Mouse (Mus musculus) C2C12 (cell line): ENCODE results near the gene Akap13. TPM values are rescaled to one million over a fixed set of nuclear protein-coding genes. Genes with fewer than 3 reads are reported as not detected.

Experiments used
- H3K27me3 ChIP-seq: one replicate; pipeline ENCODE4 v1.6.1; 2011; ENCODE audit not compliant: control insufficient read depth, insufficient read depth, insufficient read length
- H3K36me3 ChIP-seq: one replicate; pipeline ENCODE4 v1.6.1; 2011; ENCODE audit not compliant: control insufficient read depth, insufficient read depth
- H3K4me3 ChIP-seq: one replicate; pipeline ENCODE4 v1.5.1; 2011; ENCODE audit warnings: mild to moderate bottlenecking, control low read depth; ENCODE audit not compliant: poor library complexity, insufficient read depth, severe bottlenecking
- H3K79me2 ChIP-seq: one replicate; pipeline ENCODE4 v1.6.1; 2011; ENCODE audit not compliant: control insufficient read depth, insufficient read depth
- H3K79me3 ChIP-seq: one replicate; pipeline ENCODE4 v1.6.1; 2011; ENCODE audit warnings: low read depth, control low read depth
- H3ac ChIP-seq: one replicate; pipeline ENCODE3; 2011; ENCODE audit warnings: low read depth; ENCODE audit not compliant: control insufficient read depth, insufficient read length
- CEBPB ChIP-seq: IDR thresholded peaks from one replicate; pipeline ENCODE4 v1.6.1; 2011; ENCODE audit warnings: low read depth, mild to moderate bottlenecking, control low read depth, moderate library complexity
- CTCF ChIP-seq: IDR thresholded peaks from one replicate; pipeline ENCODE4 v1.5.1; 2011; ENCODE audit not compliant: control insufficient read depth, insufficient read depth, insufficient read length
- FOSL1 ChIP-seq: IDR thresholded peaks from one replicate; pipeline ENCODE4 v1.8.0; 2011; ENCODE audit warnings: mild to moderate bottlenecking, low read length; ENCODE audit not compliant: poor library complexity, insufficient read depth, severe bottlenecking
- MAX ChIP-seq: IDR thresholded peaks from one replicate; pipeline ENCODE4 v1.6.1; 2011; ENCODE audit warnings: mild to moderate bottlenecking, control low read depth
- MYOD1 ChIP-seq: IDR thresholded peaks from one replicate; pipeline ENCODE4 v1.6.1; 2011; ENCODE audit warnings: low read depth; ENCODE audit not compliant: control insufficient read depth, insufficient read length
- MYOG ChIP-seq: IDR thresholded peaks from one replicate; pipeline ENCODE4 v1.6.1; 2011; ENCODE audit not compliant: control insufficient read depth, insufficient read length; ENCODE audit errors: extremely low read depth
- USF1 ChIP-seq: IDR thresholded peaks from one replicate; pipeline ENCODE4 v1.6.1; 2011; ENCODE audit warnings: low read depth, mild to moderate bottlenecking, control low read depth, moderate library complexity
- polyA plus RNA-seq: library from polyadenylated mRNA; unstranded; fragments of >200 nt; fragmentation: generic; extraction: Trizol; gene quantifications from one replicate; pipeline ENCODE4 v1.2.1, GENCODE M21; 2012; ENCODE audit warnings: missing spikeins

Akap13 gene
- polyA plus RNA-seq, 1 experiment, result 11.1 TPM

DNA sequence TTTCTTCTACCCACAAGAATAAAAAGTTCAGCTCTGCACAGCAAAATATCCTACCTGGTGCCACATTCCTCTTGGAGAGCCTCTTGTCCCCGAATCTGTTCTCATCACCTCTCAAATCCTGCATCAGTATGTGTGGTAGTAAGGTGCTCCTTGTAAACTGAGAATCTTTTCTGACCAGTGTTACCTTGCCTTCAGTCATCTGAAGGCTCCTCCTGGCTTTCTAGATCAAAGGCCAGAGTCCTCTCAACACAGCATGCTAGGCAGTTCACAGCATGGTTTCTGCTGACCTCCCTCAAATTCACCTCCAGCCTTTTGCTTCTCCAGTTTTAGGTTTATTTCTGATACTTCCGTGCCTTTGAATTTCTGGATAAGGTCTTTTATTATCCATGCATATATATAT lies 15.1 kb upstream of the Akap13 start:
- no peak overlapping the region for H3K4me3 ChIP-seq
- H3K79me2 ChIP-seq, result no peaks in the 10 kb centered on the region
- H3ac ChIP-seq, result no peak overlapping the region
- H3K79me3 ChIP-seq, result no peaks in the 10 kb centered on the region
- TF ChIP-seq CTCF, result no peak
- H3K36me3 ChIP-seq, result no peaks in the 10 kb centered on the region
- H3K27me3 ChIP-seq, result no peaks in the 10 kb centered on the region

DNA sequence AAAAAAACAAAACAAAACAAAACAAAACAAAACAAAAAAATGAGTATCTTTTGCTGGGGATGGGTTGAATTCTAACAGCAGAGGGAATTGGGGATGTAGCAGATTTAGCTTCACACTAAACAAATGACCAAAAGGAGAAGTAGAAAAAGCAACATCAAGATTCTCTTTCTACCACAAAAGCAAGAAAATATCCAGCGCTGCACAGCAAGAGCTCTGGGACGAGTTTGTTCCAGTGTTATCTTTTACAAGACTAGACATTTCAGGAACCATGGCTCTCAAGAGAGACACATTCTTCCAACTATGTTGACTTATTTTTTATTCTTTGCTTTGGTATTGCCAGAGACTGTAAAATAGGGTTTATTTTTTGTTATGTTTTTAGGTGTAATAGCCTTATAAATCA lies 13.4 kb upstream of the Akap13 start:
- no peak overlapping the region for H3ac ChIP-seq
- H3K4me3 ChIP-seq, result no peak overlapping the region
- no peaks in the 10 kb centered on the region for H3K27me3 ChIP-seq
- TF ChIP-seq FOSL1 (no peak), CTCF (no peak), CEBPB (no peak), MYOG (no peak), USF1 (no peak), MAX (no peak), MYOD1 (no peak)
- no peaks in the 10 kb centered on the region for H3K79me3 ChIP-seq
- H3K36me3 ChIP-seq, result no peaks in the 10 kb centered on the region
- H3K79me2 ChIP-seq, result no peaks in the 10 kb centered on the region

DNA sequence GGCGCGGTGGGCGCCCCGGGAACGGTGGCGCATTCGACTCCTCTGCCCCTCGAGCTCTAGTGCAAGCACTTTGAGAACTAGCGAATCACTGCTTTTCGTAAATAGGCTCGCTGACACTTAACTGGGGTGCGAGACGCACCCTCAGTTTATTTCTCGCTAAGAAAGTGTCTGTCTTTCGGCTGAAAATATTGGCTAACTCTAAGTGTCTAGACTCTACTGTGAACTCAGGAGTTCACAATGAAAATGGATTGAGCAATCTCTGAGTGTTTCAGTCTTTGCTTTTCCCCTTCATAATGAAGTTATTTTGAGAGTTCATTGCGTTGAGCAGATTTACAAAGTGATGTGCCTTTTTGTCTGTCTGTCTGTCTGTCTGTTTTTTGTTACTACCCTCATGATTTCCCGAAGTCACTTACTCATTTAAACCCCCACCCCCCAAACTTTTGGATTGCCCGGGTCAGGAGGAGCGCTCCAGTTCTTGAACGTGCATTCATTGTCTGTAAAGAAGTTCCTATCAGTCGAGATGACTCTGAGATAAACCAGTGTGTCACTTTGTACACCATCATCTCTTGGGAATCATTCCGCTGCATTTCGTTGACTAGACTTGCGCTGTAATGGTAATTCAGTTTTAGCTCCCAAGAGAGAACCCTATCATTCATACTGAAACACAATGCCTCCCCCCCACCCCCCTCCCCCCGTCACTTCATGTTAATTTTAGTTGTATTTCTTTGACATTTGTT lies 986 bp downstream of the Akap13 start:
- Histone ChIP-seq H3K36me3 (no peaks in the 10 kb centered on the region), H3ac (peak overlapping the region; percentile 66), H3K27me3 (no peaks in the 10 kb centered on the region), H3K79me3 (peaks cover 12% of the 10 kb centered on the region), H3K79me2 (peaks cover 54% of the 10 kb centered on the region), H3K4me3 (peak overlapping the region; percentile 55)
- TF ChIP-seq USF1, result no peak
- peak; percentile 70 for TF ChIP-seq CEBPB

DNA sequence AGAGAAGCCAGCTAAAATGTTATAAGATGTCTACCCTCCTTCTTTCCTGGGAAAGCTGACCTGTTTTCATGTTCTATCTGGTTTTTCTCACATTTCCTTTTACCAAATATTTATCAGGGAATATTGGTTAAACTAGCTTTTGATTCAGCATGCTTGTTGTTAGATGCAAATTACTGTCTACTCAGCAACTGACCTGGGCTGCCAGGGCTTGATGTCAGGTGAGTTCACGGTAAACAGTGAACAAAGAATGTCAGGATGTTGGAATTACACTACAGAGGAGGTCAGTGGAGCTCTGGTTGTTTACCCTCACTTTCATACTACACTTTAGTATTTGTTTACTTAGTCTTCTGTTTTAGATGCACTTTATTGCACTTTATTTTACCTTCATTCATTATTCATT lies 5.0 kb downstream of the Akap13 start:
- peaks cover 94% of the 10 kb centered on the region for H3K79me2 ChIP-seq

DNA sequence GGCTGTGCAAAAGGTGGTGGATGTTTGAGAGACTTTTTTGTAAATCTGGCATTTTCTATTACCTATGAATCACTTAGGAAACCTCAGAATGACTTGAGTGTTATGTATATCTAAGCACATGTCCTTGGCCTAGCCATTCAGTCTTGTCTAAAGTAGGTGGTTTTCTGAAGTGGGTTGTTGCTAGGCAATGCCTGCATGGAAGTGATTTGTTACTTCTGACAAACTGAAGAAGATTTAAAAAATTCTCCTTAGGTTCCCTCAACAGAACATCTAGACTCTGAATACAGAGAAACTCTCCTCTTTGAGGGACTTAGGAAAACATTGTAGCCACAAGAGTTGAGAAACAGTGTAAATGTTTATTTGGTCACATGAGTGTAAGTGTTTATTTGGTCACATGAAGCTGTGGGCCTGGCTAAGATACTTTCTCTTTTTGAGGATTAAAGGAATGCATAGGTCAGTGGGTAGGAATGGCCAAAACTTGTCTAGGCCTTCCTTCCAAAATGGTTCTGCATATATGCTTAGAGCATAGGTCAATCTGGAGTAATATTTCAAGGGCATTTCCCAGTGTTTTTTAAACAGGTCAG lies 8.3 kb downstream of the Akap13 start:
- Histone ChIP-seq H3K79me2 (peaks cover 98% of the 10 kb centered on the region), H3K4me3 (no peak overlapping the region)
- TF ChIP-seq MYOG (no peak), MAX (no peak), USF1 (peak; percentile 60), MYOD1 (no peak)

More for the DNA sequence above, 5.0 kb downstream of the Akap13 start:
- no peaks in the 10 kb centered on the region for H3K36me3 ChIP-seq
- no peak overlapping the region for H3ac ChIP-seq
- no peak overlapping the region for H3K4me3 ChIP-seq
- TF ChIP-seq CTCF, result no peak
- no peak for TF ChIP-seq MYOG
- TF ChIP-seq CEBPB, result no peak
- no peak for TF ChIP-seq MYOD1
- TF ChIP-seq FOSL1, result no peak
- no peak for TF ChIP-seq MAX
- no peak for TF ChIP-seq USF1
- peaks cover 33% of the 10 kb centered on the region for H3K79me3 ChIP-seq
- H3K27me3 ChIP-seq, result no peaks in the 10 kb centered on the region

DNA sequence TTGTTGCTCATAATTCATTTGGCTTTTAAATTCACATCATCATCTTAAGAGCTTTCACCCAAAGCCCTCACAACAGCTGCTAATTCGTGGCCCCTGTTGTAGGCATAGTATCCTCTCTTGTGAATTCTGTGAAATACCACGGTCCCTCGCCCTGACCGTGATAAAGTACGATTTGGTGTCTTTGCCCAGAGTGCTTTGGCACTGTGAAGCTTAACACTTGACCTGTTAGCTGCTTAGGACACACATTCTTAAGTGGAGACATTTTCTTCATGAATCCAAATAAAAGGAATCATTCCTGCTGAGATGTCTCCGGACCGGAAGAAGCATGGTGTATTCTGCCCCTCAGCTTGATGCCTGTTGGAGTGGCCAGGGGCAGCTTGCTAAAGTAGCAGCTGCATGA lies 12.5 kb downstream of the Akap13 start:
- no peak overlapping the region for H3ac ChIP-seq
- no peaks in the 10 kb centered on the region for H3K36me3 ChIP-seq
- H3K4me3 ChIP-seq, result no peak overlapping the region
- peaks cover 98% of the 10 kb centered on the region for H3K79me2 ChIP-seq
- H3K79me3 ChIP-seq, result peaks cover 37% of the 10 kb centered on the region
- no peak for TF ChIP-seq FOSL1
- no peak for TF ChIP-seq MYOG
- TF ChIP-seq USF1, result no peak
- TF ChIP-seq MYOD1, result no peak
- TF ChIP-seq CEBPB, result no peak
- TF ChIP-seq CTCF, result no peak
- no peak for TF ChIP-seq MAX
- H3K27me3 ChIP-seq, result no peaks in the 10 kb centered on the region

More for the DNA sequence above, 8.3 kb downstream of the Akap13 start:
- no peaks in the 10 kb centered on the region for H3K36me3 ChIP-seq
- H3K27me3 ChIP-seq, result no peaks in the 10 kb centered on the region
- H3ac ChIP-seq, result no peak overlapping the region
- H3K79me3 ChIP-seq, result peaks cover 35% of the 10 kb centered on the region
